ENCODE assay signal across 8 mouse cellular contexts in genomic region chr7:45395129-45395541, GRCm38 (mm10). TPM values are rescaled to one million over a fixed set of nuclear protein-coding genes. Genes with fewer than 3 reads are reported as not detected.
DNase-seq lines count a peak whose midpoint lies in the region; ATAC-seq and TF ChIP-seq lines count a peak whose summit lies in the region.

No protein-coding gene starts in this region.

- H3K4me3 ChIP-seq in kidney, embryonic 14.5 days (ENCODE audit: low read length) = peak overlapping the region; percentile 61
- peak overlapping the region; percentile 62 for H3K4me3 ChIP-seq in embryonic facial prominence, embryonic 11.5 days (ENCODE audit: low read depth, low read length)
- H3K4me3 ChIP-seq in intestine, embryonic 16.5 days (ENCODE audit: low read length) = peak overlapping the region; percentile 81
- peak overlapping the region; percentile 98 for H3K4me3 ChIP-seq in myocyte

- peaks cover 14% of the 10 kb centered on the region for H3K4me1 ChIP-seq in kidney, embryonic 14.5 days (ENCODE audit: control insufficient read depth, insufficient read depth, low read length)
- no peaks in the 10 kb centered on the region for H3K4me1 ChIP-seq in embryonic facial prominence, embryonic 11.5 days (ENCODE audit: control insufficient read depth, insufficient read depth, low read length)
- peaks cover 15% of the 10 kb centered on the region for H3K4me1 ChIP-seq in intestine, embryonic 16.5 days (ENCODE audit: control insufficient read depth, insufficient read depth, low read length)

- no peak for TF ChIP-seq POLR2A in myocyte (IDR thresholded peaks at IDR 0.05; ENCODE audit: insufficient read length, low read depth)

- no peaks in the 10 kb centered on the region for H3K9me3 ChIP-seq in kidney, embryonic 14.5 days (ENCODE audit: control insufficient read depth, low read length)
- H3K9me3 ChIP-seq in embryonic facial prominence, embryonic 11.5 days (replicated peaks; ENCODE audit: control insufficient read depth, low read length) = no peaks in the 10 kb centered on the region
- H3K9me3 ChIP-seq in intestine, embryonic 16.5 days (ENCODE audit: control insufficient read depth, low read length) = no peaks in the 10 kb centered on the region

- peak; percentile 79 for ATAC-seq in kidney, embryonic 14.5 days (ENCODE audit: low FRiP score, low TSS enrichment)
- peak; percentile 67 for ATAC-seq in embryonic facial prominence, embryonic 11.5 days (replicated peaks; ENCODE audit: insufficient number of reproducible peaks, low FRiP score, low TSS enrichment, low read depth)
- peak; percentile 83 for ATAC-seq in intestine, embryonic 16.5 days

- H3ac ChIP-seq in myocyte (ENCODE audit: control insufficient read depth, insufficient read length) = peak overlapping the region; percentile 26

- H3K9ac ChIP-seq in kidney, embryonic 14.5 days (ENCODE audit: low read depth, low read length) = peak overlapping the region; percentile 82
- H3K9ac ChIP-seq in embryonic facial prominence, embryonic 11.5 days (replicated peaks; ENCODE audit: low read length) = peak overlapping the region; percentile 82
- peak overlapping the region; percentile 91 for H3K9ac ChIP-seq in intestine, embryonic 16.5 days (ENCODE audit: low read depth, low read length)

- H3K27ac ChIP-seq in kidney, embryonic 14.5 days (ENCODE audit: low read depth, low read length) = peak overlapping the region; percentile 77
- H3K27ac ChIP-seq in embryonic facial prominence, embryonic 11.5 days (replicated peaks; ENCODE audit: low read depth, low read length) = peak overlapping the region; percentile 97
- H3K27ac ChIP-seq in intestine, embryonic 16.5 days (ENCODE audit: low read length) = peak overlapping the region; percentile 96

- 0% methylated on average over 19 of the region's 20 CpGs for WGBS in kidney, embryonic 14.5 days
- 0% methylated on average over 20 of the region's 20 CpGs for WGBS in embryonic facial prominence, embryonic 11.5 days
- under 1% methylated on average over 17 of the region's 20 CpGs for WGBS in intestine, embryonic 16.5 days

- peaks cover 40% of the 10 kb centered on the region for H3K36me3 ChIP-seq in kidney, embryonic 14.5 days (ENCODE audit: control insufficient read depth, insufficient read depth, low read length)
- peaks cover 3% of the 10 kb centered on the region for H3K36me3 ChIP-seq in embryonic facial prominence, embryonic 11.5 days (replicated peaks; ENCODE audit: control insufficient read depth, insufficient read depth, low read depth, low read length)
- peaks cover 2% of the 10 kb centered on the region; the same call in 1 of the 2 replicates for H3K36me3 ChIP-seq in intestine, embryonic 16.5 days (ENCODE audit: control insufficient read depth, insufficient read depth, low read length)
- H3K36me3 ChIP-seq in myocyte (ENCODE audit: control insufficient read depth, insufficient read depth) = peaks cover 29% of the 10 kb centered on the region

- DNase-seq in kidney, adult 9 months = no peak
- DNase-seq in MEL-GATA-1-ER (ENCODE audit: extremely low read depth, low read depth) = peak; percentile 48
- DNase-seq in embryonic facial prominence, embryonic 11.5 days (ENCODE audit: low spot score) = peak; percentile 85
- no peak for DNase-seq in B cell, adult 2 months
- no peak for DNase-seq in adrenal gland, postnatal 10 days

- H3K27me3 ChIP-seq in kidney, embryonic 14.5 days (ENCODE audit: control insufficient read depth, insufficient read depth, low read length) = no peaks in the 10 kb centered on the region
- H3K27me3 ChIP-seq in embryonic facial prominence, embryonic 11.5 days (ENCODE audit: control insufficient read depth, insufficient read depth, low read length) = no peaks in the 10 kb centered on the region
- no peaks in the 10 kb centered on the region for H3K27me3 ChIP-seq in intestine, embryonic 16.5 days (replicated peaks; ENCODE audit: control insufficient read depth, insufficient read depth, low read length)
- H3K27me3 ChIP-seq in myocyte (ENCODE audit: control insufficient read depth, insufficient read depth, insufficient read length) = no peaks in the 10 kb centered on the region

- H3K79me2 ChIP-seq in myocyte (ENCODE audit: control insufficient read depth, insufficient read depth) = peaks cover 50% of the 10 kb centered on the region

- peak overlapping the region; percentile 73 for H3K4me2 ChIP-seq in kidney, embryonic 14.5 days (replicated peaks; ENCODE audit: low read depth, low read length)
- peak overlapping the region; percentile 86 for H3K4me2 ChIP-seq in embryonic facial prominence, embryonic 11.5 days (ENCODE audit: low read depth, low read length)
- peak overlapping the region; percentile 69 for H3K4me2 ChIP-seq in intestine, embryonic 16.5 days (ENCODE audit: low read depth, low read length)
- H3K4me2 ChIP-seq in myocyte (ENCODE audit: low read depth) = peak overlapping the region; percentile 94

TF ChIP-seq in myocyte, 11 proteins besides CTCF, POLR2A, EP300 and RAD21:
- TF ChIP-seq CEBPB (IDR thresholded peaks at IDR 0.05; ENCODE audit: insufficient read depth, poor library complexity, severe bottlenecking) (no peak), MAX (IDR thresholded peaks at IDR 0.05; ENCODE audit: low read depth) (no peak), TCF12 (IDR thresholded peaks at IDR 0.05; ENCODE audit: insufficient read depth, poor library complexity, severe bottlenecking) (no peak), MYOD1 (IDR thresholded peaks at IDR 0.05; ENCODE audit: control insufficient read depth in 1 of 3, insufficient read length in 2 of 3, low read depth in 2 of 3) (no peak), E2F4 (IDR thresholded peaks at IDR 0.05; ENCODE audit: insufficient read depth) (no peak), TCF3 (IDR thresholded peaks at IDR 0.05; ENCODE audit: insufficient read length, low read depth) (no peak), SRF (IDR thresholded peaks at IDR 0.05; ENCODE audit: control insufficient read depth, insufficient read length, low read depth) (no peak), POLR2AphosphoS2 (IDR thresholded peaks at IDR 0.05; ENCODE audit: insufficient read length, low read depth) (no peak)

RNA-seq across cellular contexts. Expression of gene Snrnp70, which starts 0.4 kb away (rescaled TPM):
- polyA plus RNA-seq in kidney, embryonic 14.5 days (2014; fragmentation: Nextera tagmentation; extraction: Ambion mirVana) = 100 and 171 TPM in 2 replicates
- 71.6 and 75.0 TPM in 2 replicates for polyA plus RNA-seq in embryonic facial prominence, embryonic 11.5 days (2014; fragmentation: Nextera tagmentation; extraction: Ambion mirVana)
- 139 and 150 TPM in 2 replicates for polyA plus RNA-seq in intestine, embryonic 16.5 days (2015; fragmentation: Nextera tagmentation; extraction: Ambion mirVana)
- polyA plus RNA-seq in myocyte (2012; fragmentation: generic; extraction: Trizol) = 189 TPM
- total RNA-seq in adrenal gland, postnatal 10 days (2021) = 100 to 1,000 TPM; 208 to 341 TPM

RNA-seq across cellular contexts. Expression of gene Kcna7, which starts 10.3 kb away (rescaled TPM):
- polyA plus RNA-seq in kidney, embryonic 14.5 days (2014; fragmentation: Nextera tagmentation; extraction: Ambion mirVana) = not detected in 2 replicates
- not detected in 2 replicates for polyA plus RNA-seq in embryonic facial prominence, embryonic 11.5 days (2014; fragmentation: Nextera tagmentation; extraction: Ambion mirVana)
- polyA plus RNA-seq in intestine, embryonic 16.5 days (2015; fragmentation: Nextera tagmentation; extraction: Ambion mirVana) = 0.11 TPM in 1 of 2 replicates, not detected in the other
- 0.65 TPM for polyA plus RNA-seq in myocyte (2012; fragmentation: generic; extraction: Trizol)
- 1 to 10 TPM in 1 of 2 experiments, under 1 TPM in 1; 0.75 to 2.6 TPM for total RNA-seq in adrenal gland, postnatal 10 days (2021)

RNA-seq across cellular contexts. Expression of gene Ntf5, which starts 18.4 kb away (rescaled TPM):
- 1.3 and 1.4 TPM in 2 replicates for polyA plus RNA-seq in kidney, embryonic 14.5 days (2014; fragmentation: Nextera tagmentation; extraction: Ambion mirVana)
- 3.9 and 5.1 TPM in 2 replicates for polyA plus RNA-seq in embryonic facial prominence, embryonic 11.5 days (2014; fragmentation: Nextera tagmentation; extraction: Ambion mirVana)
- 1.4 and 1.8 TPM in 2 replicates for polyA plus RNA-seq in intestine, embryonic 16.5 days (2015; fragmentation: Nextera tagmentation; extraction: Ambion mirVana)
- polyA plus RNA-seq in myocyte (2012; fragmentation: generic; extraction: Trizol) = 1.9 TPM
- total RNA-seq in adrenal gland, postnatal 10 days (2021) = under 1 TPM; 0.12 to 0.33 TPM

RNA-seq across cellular contexts. Expression of gene Lin7b, which starts 24.8 kb away (rescaled TPM):
- 0.57 and 0.66 TPM in 2 replicates for polyA plus RNA-seq in kidney, embryonic 14.5 days (2014; fragmentation: Nextera tagmentation; extraction: Ambion mirVana)
- 0.77 and 0.86 TPM in 2 replicates for polyA plus RNA-seq in embryonic facial prominence, embryonic 11.5 days (2014; fragmentation: Nextera tagmentation; extraction: Ambion mirVana)
- polyA plus RNA-seq in intestine, embryonic 16.5 days (2015; fragmentation: Nextera tagmentation; extraction: Ambion mirVana) = 1.2 and 2.7 TPM in 2 replicates
- 2.4 TPM for polyA plus RNA-seq in myocyte (2012; fragmentation: generic; extraction: Trizol)
- 1 to 10 TPM in 1 of 2 experiments, under 1 TPM in 1; 0.90 to 2.9 TPM for total RNA-seq in adrenal gland, postnatal 10 days (2021)

RNA-seq across cellular contexts. Expression of gene Lhb, which starts 25.5 kb away (rescaled TPM):
- not detected in 2 replicates for polyA plus RNA-seq in kidney, embryonic 14.5 days (2014; fragmentation: Nextera tagmentation; extraction: Ambion mirVana)
- not detected in 2 replicates for polyA plus RNA-seq in embryonic facial prominence, embryonic 11.5 days (2014; fragmentation: Nextera tagmentation; extraction: Ambion mirVana)
- 0.28 TPM in 1 of 2 replicates, not detected in the other for polyA plus RNA-seq in intestine, embryonic 16.5 days (2015; fragmentation: Nextera tagmentation; extraction: Ambion mirVana)
- 0.07 TPM for polyA plus RNA-seq in myocyte (2012; fragmentation: generic; extraction: Trizol)
- not detected for total RNA-seq in adrenal gland, postnatal 10 days (2021)

Comparison
In these comparisons a context has a peak if more than half of its experiments do, and no peak if none do; other contexts are left out.
1. DNase-seq: peak in MEL-GATA-1-ER (single experiment) and embryonic facial prominence, embryonic 11.5 days (single experiment); none in kidney, adult 9 months (single experiment), B cell, adult 2 months (0 of 2) and adrenal gland, postnatal 10 days (single experiment).
2. Peak in every context shown above with its lines, with median percentiles within 50 percentile points of each other: ATAC-seq, H3K27ac ChIP-seq, H3K4me2 ChIP-seq, H3K4me3 ChIP-seq and H3K9ac ChIP-seq.